Mouse (Mus musculus) small intestine, adult 10 weeks (tissue): ENCODE results near the gene Pdf. TPM values are rescaled to one million over a fixed set of nuclear protein-coding genes. Genes with fewer than 3 reads are reported as not detected.

Experiments
- polyA plus RNA-seq: library from polyadenylated mRNA; stranded (reverse); fragments of 350-450 nt; fragmentation: Illumina TruSeq; extraction: RNeasy Lipid Tissue Mini Kit (QIAGEN cat#74804); gene quantifications from one replicate; pipeline ENCODE4 v1.2.3, GENCODE M21; 2014; ENCODE audit warnings: low replicate concordance

Pdf gene
- polyA plus RNA-seq: 35.7 TPM

DNA sequence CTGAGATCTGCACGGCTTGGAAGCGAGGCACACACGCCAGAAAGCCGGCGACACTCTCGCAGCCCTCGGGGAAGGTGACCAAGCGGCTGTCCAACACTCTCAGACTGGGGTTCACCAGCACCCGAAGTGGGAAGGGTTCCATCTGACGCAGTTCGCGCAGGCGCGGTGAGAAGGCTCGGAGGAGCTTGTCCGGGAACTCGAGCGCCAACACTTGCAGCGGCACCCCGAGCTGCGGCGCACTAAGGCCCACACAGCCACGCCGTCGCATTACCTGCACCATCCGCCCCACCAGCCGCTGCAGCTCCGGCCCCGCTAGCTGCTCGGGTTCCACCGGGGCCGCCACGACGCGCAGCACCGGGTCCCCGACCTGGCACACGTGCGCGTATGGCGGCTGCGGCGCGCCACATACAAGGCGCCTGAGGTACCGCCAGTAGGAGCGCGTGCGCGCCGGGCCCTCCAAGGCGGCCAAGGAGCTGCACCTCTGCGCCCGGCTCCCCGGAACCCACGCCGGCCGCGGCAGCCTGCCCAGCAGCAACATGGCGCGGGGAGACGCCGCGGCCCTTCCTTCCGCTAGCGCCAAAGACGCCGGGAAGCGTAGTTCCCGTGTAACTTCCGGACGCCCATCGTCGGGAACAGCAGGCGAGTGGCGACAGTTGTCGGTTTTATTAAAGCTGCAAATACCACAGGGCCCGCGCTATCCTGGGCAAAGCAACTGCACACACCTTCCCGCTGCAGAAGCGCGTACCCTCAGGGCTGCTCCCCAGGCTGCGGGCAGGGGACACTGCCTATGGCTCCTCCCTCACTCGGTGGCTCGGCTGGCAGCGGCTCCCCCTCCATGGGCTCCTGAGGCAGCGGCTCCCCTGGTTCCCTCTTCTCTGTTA lies at the start of gene Pdf:
Gene Pdf, minus strand, starts transcription at position 554 of the 881 bp plus-strand sequence.

DNA sequence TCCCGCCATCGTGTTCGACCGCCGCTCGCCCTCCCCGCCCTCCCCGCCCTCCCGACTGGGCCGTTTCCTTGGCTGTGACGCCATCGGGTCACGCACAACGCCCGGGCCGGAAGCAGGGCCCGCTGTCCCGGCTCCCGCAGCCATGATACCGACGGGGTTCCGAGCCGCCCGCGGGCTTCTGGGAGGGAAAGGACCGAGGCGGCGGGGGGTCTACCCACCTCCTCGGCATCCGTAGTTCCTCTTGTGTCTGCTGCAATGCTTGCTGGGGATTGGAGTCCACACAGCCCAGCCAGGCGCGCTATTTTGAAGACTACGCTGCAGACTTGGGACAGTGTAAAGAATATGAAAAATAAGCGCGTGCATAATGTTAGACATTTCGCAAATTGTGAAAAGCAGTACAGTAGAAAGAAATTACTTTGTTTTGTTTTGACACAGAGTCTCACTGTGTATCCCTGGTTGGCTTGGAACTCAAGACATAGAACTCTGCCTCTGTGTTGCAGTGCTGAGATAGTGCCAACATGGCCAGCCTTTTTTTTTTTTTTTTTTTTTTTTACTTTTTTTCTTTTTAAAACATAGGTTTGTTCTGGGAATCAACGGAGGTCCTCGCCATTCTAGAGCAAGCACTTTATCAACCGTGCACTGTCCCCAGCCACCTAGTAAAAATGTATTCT lies 48.1 kb upstream of the Pdf start, which contains the start of gene Terf2:
Gene Terf2, minus strand, starts transcription at position 182 of the 671 bp plus-strand sequence.

DNA sequence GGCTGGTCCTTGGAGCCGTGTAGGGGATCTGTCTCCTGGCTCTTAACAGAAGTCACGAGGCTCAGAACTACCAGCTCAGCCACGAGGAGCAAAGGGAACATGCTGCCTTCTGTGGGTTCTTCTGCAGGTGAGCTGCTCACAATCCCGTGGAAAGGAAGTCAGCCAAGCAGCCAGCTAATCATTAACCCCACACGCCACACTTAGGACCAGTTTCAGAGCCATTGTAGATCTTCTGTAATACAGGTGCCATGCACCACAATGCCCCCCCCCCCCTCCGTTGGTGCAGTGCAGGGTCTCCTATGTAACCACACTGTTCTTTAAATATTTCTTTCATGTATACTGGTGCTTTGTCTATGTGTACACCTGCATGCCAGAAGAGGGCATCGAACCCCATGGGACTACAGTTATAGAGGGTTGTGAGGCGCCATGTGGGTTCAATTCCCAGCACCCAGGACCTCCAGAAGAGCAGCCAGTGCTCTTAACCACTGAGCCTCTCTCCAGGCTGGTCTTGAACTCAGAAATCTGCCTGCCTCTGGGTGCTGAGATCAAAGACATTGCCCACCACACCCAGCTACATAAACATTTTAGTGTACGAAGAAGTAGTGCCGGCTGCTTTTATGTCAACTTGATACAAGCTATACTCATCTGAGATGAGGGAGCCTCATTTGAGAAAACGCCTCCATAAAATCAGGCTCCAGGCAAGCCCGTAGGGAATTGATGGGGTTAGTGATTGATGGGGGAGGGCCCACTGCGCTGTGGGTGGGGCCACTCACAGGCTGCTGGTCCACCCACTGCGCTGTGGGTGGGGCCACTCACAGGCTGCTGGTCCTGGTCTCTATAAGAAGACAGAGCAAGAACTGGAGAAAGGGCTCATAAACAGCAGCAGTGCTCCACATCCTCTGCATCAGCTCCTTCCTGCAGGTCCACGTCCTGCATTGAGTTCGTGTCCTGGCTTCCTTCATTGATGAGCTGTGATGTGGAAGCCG lies 17.4 kb upstream of the Pdf start, which contains the start of gene Tmed6:
Gene Tmed6, minus strand, starts transcription at position 134 of the 986 bp plus-strand sequence.

DNA sequence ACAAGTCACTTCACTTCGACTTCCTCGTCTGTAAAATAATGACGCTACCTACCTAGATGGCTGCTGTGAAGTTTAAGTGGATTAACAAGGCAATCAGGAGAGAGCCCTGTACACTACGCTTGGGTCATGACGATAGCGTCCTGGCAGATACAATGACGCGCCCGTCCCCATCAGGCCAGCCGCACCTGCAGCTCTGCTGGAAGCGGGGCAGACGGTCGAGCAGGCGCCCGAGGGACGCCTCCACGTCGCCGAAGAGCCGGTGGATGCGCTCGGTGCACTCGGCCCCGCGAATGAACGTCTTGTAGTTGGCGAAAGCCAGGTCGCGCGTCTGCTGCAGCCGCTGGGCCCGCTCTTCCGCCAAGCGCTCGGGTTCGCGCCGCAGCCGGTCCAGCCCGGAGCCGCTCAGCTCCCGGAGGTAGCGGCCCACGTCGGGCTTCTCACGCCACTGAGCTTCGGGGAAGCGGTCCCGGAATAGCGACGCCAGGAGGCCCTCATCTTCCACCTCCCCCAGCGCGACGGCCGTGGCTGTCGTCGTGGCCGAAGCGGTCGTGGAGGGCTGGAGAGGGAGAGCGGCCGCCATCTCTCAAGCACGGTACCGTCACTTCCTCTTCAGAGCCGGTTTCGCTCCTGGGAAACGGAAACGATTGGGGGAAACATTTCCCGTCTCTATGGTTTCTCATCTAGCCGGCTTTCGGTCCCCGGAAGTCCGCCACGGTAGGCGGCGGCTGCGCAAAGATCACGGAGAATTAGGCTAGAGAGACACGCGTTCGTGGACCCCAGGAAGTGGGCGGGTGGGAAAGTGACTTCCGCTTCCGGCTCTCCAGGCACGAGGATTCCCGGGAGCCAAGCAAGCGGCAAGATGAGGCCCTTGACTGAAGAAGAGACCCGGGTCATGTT lies 7.9 kb upstream of the Pdf start, which contains the start of the genes Cog8 and Nip7:
Gene Cog8, minus strand, starts transcription at position 614 of the 897 bp plus-strand sequence.
Gene Nip7, plus strand, starts transcription at position 802 of the 897 bp plus-strand sequence.

DNA sequence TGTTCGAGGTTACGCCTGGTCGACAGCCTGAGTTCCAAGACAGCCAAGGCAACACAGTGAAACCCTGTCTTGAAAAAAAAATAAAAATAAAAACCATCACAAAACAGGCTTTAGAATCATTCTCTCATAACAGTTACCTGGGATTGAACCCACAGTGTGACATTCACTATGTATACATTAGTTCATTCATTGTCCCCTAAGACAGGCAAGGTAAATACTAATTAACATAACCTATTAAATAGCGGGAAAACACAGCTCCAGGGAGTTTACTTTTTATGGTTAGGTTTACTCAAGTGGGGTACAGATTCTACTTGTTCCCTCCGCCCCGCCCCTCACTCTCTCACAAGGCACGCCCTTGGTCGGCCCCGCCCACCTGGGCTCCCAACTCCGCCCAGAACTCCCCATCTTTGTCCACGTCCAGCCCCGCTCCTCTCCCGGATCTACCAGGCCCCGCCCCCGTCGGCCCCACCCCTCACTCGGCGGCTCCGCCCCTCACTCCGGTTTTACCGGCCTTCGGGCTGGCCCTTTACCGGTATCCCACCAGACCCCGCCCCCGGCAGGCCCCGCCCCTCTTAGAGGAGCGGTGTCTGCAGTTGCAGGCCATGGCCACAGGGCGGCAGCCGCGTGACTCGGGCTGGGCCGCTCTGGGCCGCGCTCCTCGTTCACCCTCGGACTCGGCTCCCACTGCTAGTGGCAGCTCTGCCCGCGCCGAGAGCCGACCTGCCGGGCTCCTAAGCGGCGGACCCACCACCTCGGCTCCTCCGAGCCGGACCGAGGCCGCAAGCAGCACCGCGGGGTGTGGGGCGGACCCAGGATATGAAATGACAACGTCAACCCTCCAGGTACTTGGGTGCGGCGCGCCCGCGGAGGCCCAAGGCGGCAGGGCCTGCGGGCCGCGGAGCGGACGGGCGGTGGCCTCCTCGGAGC lies 17.5 kb downstream of the Pdf start, which contains the start of gene Vps4a:
Gene Vps4a, plus strand, starts transcription at position 573 of the 927 bp plus-strand sequence.

Other genes starting within 250 kb of the Pdf start
- 0.41 TPM for gene Has3, start 178.4 kb downstream of the Pdf start, polyA plus RNA-seq
- 11.0 TPM for gene Utp4, start 155.0 kb downstream of the Pdf start, polyA plus RNA-seq
- 8.1 TPM for gene Sntb2, start 112.9 kb downstream of the Pdf start, polyA plus RNA-seq
- 20.2 TPM for gene Vps4a, start 17.4 kb downstream of the Pdf start, polyA plus RNA-seq
- gene Cog8, start 8.1 kb upstream of the Pdf start, polyA plus RNA-seq: 12.4 TPM
- gene Nip7, start 8.3 kb upstream of the Pdf start, polyA plus RNA-seq: 6.6 TPM
- gene Tmed6, start 17.0 kb upstream of the Pdf start, polyA plus RNA-seq: 18.9 TPM
- 19.6 TPM for gene Terf2, start 47.9 kb upstream of the Pdf start, polyA plus RNA-seq
- 701 TPM for gene Cyb5b, start 102.0 kb upstream of the Pdf start, polyA plus RNA-seq
- 77.4 TPM for gene Nfat5, start 244.9 kb upstream of the Pdf start, polyA plus RNA-seq